Mouse (Mus musculus) lung, embryonic 15.5 days (tissue): Measurements from ENCODE around the gene Cnksr3. TPM values are rescaled to one million over a fixed set of nuclear protein-coding genes. Genes with fewer than 3 reads are reported as not detected.

Source experiments
- ATAC-seq: fragments of 200-750 bp; cut with Nextera tagmentation; 2 replicates; pipeline ENCODE4 v1.8.0; 2017; ENCODE audit warnings: moderate number of reproducible peaks, borderline replicate concordance; ENCODE audit not compliant: low FRiP score, low TSS enrichment; ENCODE audit errors: extremely low read depth
- H3K27ac ChIP-seq: fragments of 300-500 bp; sonication (generic); 2 replicates; pipeline ENCODE4 v1.5.1; 2015; ENCODE audit warnings: moderate library complexity, mild to moderate bottlenecking, inconsistent platforms
- H3K27me3 ChIP-seq: fragments of 300-500 bp; sonication (generic); 2 replicates; pipeline ENCODE4 v1.6.1; 2015; ENCODE audit warnings: inconsistent platforms
- H3K36me3 ChIP-seq: fragments of 300-500 bp; sonication (generic); 2 replicates; pipeline ENCODE4 v1.6.1; 2015; ENCODE audit warnings: inconsistent platforms
- H3K4me1 ChIP-seq: fragments of 300-500 bp; sonication (generic); 2 replicates; pipeline ENCODE4 v1.6.1; 2015; ENCODE audit warnings: inconsistent platforms
- H3K4me2 ChIP-seq: fragments of 300-500 bp; sonication (generic); 2 replicates; pipeline ENCODE4 v1.6.1; 2015; ENCODE audit warnings: inconsistent platforms, mild to moderate bottlenecking, moderate library complexity
- H3K4me3 ChIP-seq: fragments of 300-500 bp; sonication (generic); 2 replicates; pipeline ENCODE4 v1.5.1; 2015; ENCODE audit warnings: mild to moderate bottlenecking, inconsistent platforms
- H3K9ac ChIP-seq: fragments of 300-500 bp; sonication (generic); 2 replicates; pipeline ENCODE4 v1.6.1; 2015; ENCODE audit warnings: inconsistent platforms
- H3K9me3 ChIP-seq: fragments of 300-500 bp; sonication (generic); 2 replicates; pipeline ENCODE4 v1.6.1; 2016; ENCODE audit warnings: inconsistent platforms
- WGBS: fragments of 180-500 bp; shearing (Covaris S2); methylation state at CpG from one replicate; pipeline ENCODE4 v1.1.7; 2015; 5-methylcytosine and 5-hydroxymethylcytosine counted together
- polyA plus RNA-seq: library from polyadenylated mRNA; unstranded; fragments of >200 nt; fragmentation: Nextera tagmentation; extraction: Ambion mirVana; gene quantifications from 2 replicates; pipeline ENCODE4 v1.2.1, GENCODE M21; 2015

Gene Cnksr3
- polyA plus RNA-seq: 9.8 and 10.1 TPM in 2 replicates

GRCm38 (mm10) chr10:7211696-7212482 is at the start of gene Cnksr3:
Cnksr3 (minus strand) TSS chr10:7212237.
- peak within 1 kb of the TSS; percentile 70 for H3K4me2 ChIP-seq
- H3K4me1 ChIP-seq: peaks cover 46% of the 10 kb centered on the region
- peak within 1 kb of the TSS; percentile 79 for H3K4me3 ChIP-seq
- no peaks in the 10 kb centered on the region for H3K36me3 ChIP-seq
- no peaks in the 10 kb centered on the region for H3K27me3 ChIP-seq
- peak within 1 kb of the TSS; percentile 75 for H3K9ac ChIP-seq
- WGBS: 0% methylated on average over 70 of the region's 74 CpGs
- H3K27ac ChIP-seq: peak within 1 kb of the TSS; percentile 93
- no peaks in the 10 kb centered on the region for H3K9me3 ChIP-seq
- peak; percentile 92 for ATAC-seq

GRCm38 (mm10) chr10:7260166-7261108 is 48.4 kb upstream of the Cnksr3 start:
- WGBS: 46% methylated on average over 10 of the region's 10 CpGs

GRCm38 (mm10) chr10:7258607-7259006 is 46.6 kb upstream of the Cnksr3 start:
- H3K27me3 ChIP-seq: no peaks in the 10 kb centered on the region
- no peaks in the 10 kb centered on the region for H3K4me1 ChIP-seq
- WGBS: 52% methylated on average over 5 of the region's 5 CpGs

More at GRCm38 (mm10) chr10:7260166-7261108, 48.4 kb upstream of the Cnksr3 start:
- Histone ChIP-seq H3K27ac (no peak overlapping the region), H3K36me3 (no peaks in the 10 kb centered on the region), H3K4me1 (0 out of 2 replicates have a peak, but pooled peaks cover 4% of the 10 kb centered on the region), H3K9me3 (no peaks in the 10 kb centered on the region), H3K4me3 (no peak overlapping the region), H3K4me2 (no peak overlapping the region), H3K27me3 (no peaks in the 10 kb centered on the region), H3K9ac (no peak overlapping the region)
- ATAC-seq: no peak

GRCm38 (mm10) chr10:7250455-7250854 is 38.4 kb upstream of the Cnksr3 start:
- Histone ChIP-seq H3K4me1 (no peaks in the 10 kb centered on the region), H3K27me3 (no peaks in the 10 kb centered on the region), H3K9ac (no peak overlapping the region), H3K4me2 (no peak overlapping the region), H3K27ac (no peak overlapping the region), H3K9me3 (no peaks in the 10 kb centered on the region), H3K4me3 (no peak overlapping the region), H3K36me3 (no peaks in the 10 kb centered on the region)
- no peak for ATAC-seq
- 64% methylated on average over 2 of the region's 2 CpGs for WGBS

More at GRCm38 (mm10) chr10:7258607-7259006, 46.6 kb upstream of the Cnksr3 start:
- Histone ChIP-seq H3K27ac (peak overlapping the region; percentile 19; the same call in 1 of the 2 replicates), H3K36me3 (no peaks in the 10 kb centered on the region), H3K4me2 (no peak overlapping the region), H3K9me3 (no peaks in the 10 kb centered on the region), H3K9ac (no peak overlapping the region), H3K4me3 (no peak overlapping the region)
- ATAC-seq: peak; percentile 74

GRCm38 (mm10) chr10:7234601-7235000 is 22.6 kb upstream of the Cnksr3 start:
- WGBS: 40% methylated on average over 3 of the region's 5 CpGs
- Histone ChIP-seq H3K36me3 (no peaks in the 10 kb centered on the region), H3K27me3 (no peaks in the 10 kb centered on the region), H3K9me3 (no peaks in the 10 kb centered on the region), H3K27ac (no peak overlapping the region), H3K4me1 (no peaks in the 10 kb centered on the region), H3K4me2 (no peak overlapping the region), H3K4me3 (no peak overlapping the region), H3K9ac (no peak overlapping the region)
- ATAC-seq: peak; percentile 52; the same call in 1 of the 2 replicates

- no peak overlapping the region for H3K27ac ChIP-seq
- 53% methylated on average over 3 of the region's 3 CpGs for WGBS
- H3K4me3 ChIP-seq: no peak overlapping the region
- peaks cover 14% of the 10 kb centered on the region for H3K4me1 ChIP-seq
- no peaks in the 10 kb centered on the region for H3K9me3 ChIP-seq
- no peak overlapping the region for H3K4me2 ChIP-seq
- no peaks in the 10 kb centered on the region for H3K27me3 ChIP-seq
- no peaks in the 10 kb centered on the region for H3K36me3 ChIP-seq
- H3K9ac ChIP-seq: no peak overlapping the region
- peak; percentile 47; the same call in 1 of the 2 replicates for ATAC-seq
These were observed 5.6 kb upstream of the Cnksr3 start for GRCm38 (mm10) chr10:7217551-7218127.

GRCm38 (mm10) chr10:7214718-7215117 is 2.7 kb upstream of the Cnksr3 start:
- Histone ChIP-seq H3K36me3 (no peaks in the 10 kb centered on the region), H3K4me3 (no peak overlapping the region), H3K4me2 (no peak overlapping the region), H3K9me3 (no peaks in the 10 kb centered on the region), H3K27me3 (no peaks in the 10 kb centered on the region), H3K4me1 (peaks cover 23% of the 10 kb centered on the region), H3K27ac (no peak overlapping the region), H3K9ac (no peak overlapping the region)
- no peak for ATAC-seq
- 81% methylated on average over 4 of the region's 4 CpGs for WGBS

GRCm38 (mm10) chr10:7213066-7213630 is 1.1 kb upstream of the Cnksr3 start:
- H3K4me1 ChIP-seq: peaks cover 35% of the 10 kb centered on the region
- peak overlapping the region; percentile 79 for H3K4me3 ChIP-seq
- no peaks in the 10 kb centered on the region for H3K36me3 ChIP-seq
- peak overlapping the region; percentile 93 for H3K27ac ChIP-seq
- H3K9ac ChIP-seq: peak overlapping the region; percentile 32; the same call in 1 of the 2 replicates
- no peaks in the 10 kb centered on the region for H3K9me3 ChIP-seq
- ATAC-seq: no peak
- H3K27me3 ChIP-seq: no peaks in the 10 kb centered on the region
- H3K4me2 ChIP-seq: peak overlapping the region; percentile 70
- WGBS: 25% methylated on average over 10 of the region's 10 CpGs

GRCm38 (mm10) chr10:7212537-7212936 is 500 bp upstream of the Cnksr3 start:
- peak overlapping the region; percentile 32 for H3K9ac ChIP-seq
- peaks cover 41% of the 10 kb centered on the region for H3K4me1 ChIP-seq
- H3K36me3 ChIP-seq: no peaks in the 10 kb centered on the region
- H3K4me3 ChIP-seq: peak overlapping the region; percentile 79
- H3K9me3 ChIP-seq: no peaks in the 10 kb centered on the region
- peak; percentile 7; the same call in 1 of the 2 replicates for ATAC-seq
- peak overlapping the region; percentile 70 for H3K4me2 ChIP-seq
- 3% methylated on average over 10 of the region's 10 CpGs for WGBS
- H3K27me3 ChIP-seq: no peaks in the 10 kb centered on the region
- H3K27ac ChIP-seq: peak overlapping the region; percentile 93

- Histone ChIP-seq H3K4me3 (peak overlapping the region; percentile 79), H3K9ac (peak overlapping the region; percentile 75), H3K27me3 (no peaks in the 10 kb centered on the region), H3K27ac (peak overlapping the region; percentile 93), H3K4me1 (peaks cover 52% of the 10 kb centered on the region), H3K4me2 (peak overlapping the region; percentile 70), H3K36me3 (no peaks in the 10 kb centered on the region), H3K9me3 (no peaks in the 10 kb centered on the region)
- ATAC-seq: peak; percentile 86
- 0% methylated on average over 41 of the region's 41 CpGs for WGBS
These were observed 894 bp downstream of the Cnksr3 start for GRCm38 (mm10) chr10:7210991-7211695.
